In genomic region chr12:71014845-71015362, GRCm38 (mm10) we compare ENCODE assay signal across 7 mouse cellular contexts. TPM values are rescaled to one million over a fixed set of nuclear protein-coding genes. Genes with fewer than 3 reads are reported as not detected.
A peak's percentile ranks its signal among the peaks of the same experiment; 100 is the strongest.
DNase-seq lines count a peak whose midpoint lies in the region; ATAC-seq lines count a peak whose summit lies in the region.

No protein-coding gene starts in this region.

- peak overlapping the region; percentile 98 for H3K27ac ChIP-seq in embryonic facial prominence, embryonic 14.5 days (replicated peaks; ENCODE audit: low read depth, low read length)
- H3K27ac ChIP-seq in kidney, embryonic 16.5 days (ENCODE audit: low read length), result peak overlapping the region; percentile 99
- H3K27ac ChIP-seq in midbrain, embryonic 12.5 days (replicated peaks), result peak overlapping the region; percentile 98

- no peaks in the 10 kb centered on the region for H3K9me3 ChIP-seq in embryonic facial prominence, embryonic 14.5 days (ENCODE audit: control insufficient read depth, low read length)
- no peaks in the 10 kb centered on the region for H3K9me3 ChIP-seq in kidney, embryonic 16.5 days (ENCODE audit: low read length)
- H3K9me3 ChIP-seq in midbrain, embryonic 12.5 days, result no peaks in the 10 kb centered on the region

- H3K4me3 ChIP-seq in embryonic facial prominence, embryonic 14.5 days (ENCODE audit: low read depth, low read length), result peak overlapping the region; percentile 64
- peak overlapping the region; percentile 93 for H3K4me3 ChIP-seq in kidney, embryonic 16.5 days (ENCODE audit: low read length)
- peak overlapping the region; percentile 98 for H3K4me3 ChIP-seq in midbrain, embryonic 12.5 days

- H3K4me2 ChIP-seq in embryonic facial prominence, embryonic 14.5 days (ENCODE audit: low read depth, low read length), result peak overlapping the region; percentile 85
- peak overlapping the region; percentile 81 for H3K4me2 ChIP-seq in kidney, embryonic 16.5 days (replicated peaks; ENCODE audit: low read depth, low read length)
- H3K4me2 ChIP-seq in midbrain, embryonic 12.5 days (replicated peaks), result peak overlapping the region; percentile 62

- DNase-seq in layer of hippocampus, adult 11-12 months (ENCODE audit: low spot score), result peak; percentile 15
- no peak for DNase-seq in layer of hippocampus, postnatal 10 days (ENCODE audit: low spot score in 2 of 2)
- DNase-seq in MEL-GATA-1-ER (ENCODE audit: extremely low read depth, low read depth), result peak; percentile 30
- peak; percentile 38 for DNase-seq in embryonic facial prominence, embryonic 14.5 days (ENCODE audit: low spot score)
- DNase-seq in spleen, adult 12 weeks (ENCODE audit: low spot score), result no peak

- no peak; the same call in 1 of the 2 replicates for ATAC-seq in embryonic facial prominence, embryonic 14.5 days (ENCODE audit: low read depth)
- ATAC-seq in kidney, embryonic 16.5 days (ENCODE audit: low FRiP score, low TSS enrichment), result peak; percentile 67; the same call in 1 of the 2 replicates
- no peak for ATAC-seq in midbrain, embryonic 12.5 days (ENCODE audit: low FRiP score, low read depth)

- H3K9ac ChIP-seq in embryonic facial prominence, embryonic 14.5 days (ENCODE audit: low read depth, low read length), result peak overlapping the region; percentile 83
- H3K9ac ChIP-seq in kidney, embryonic 16.5 days (replicated peaks; ENCODE audit: low read length), result peak overlapping the region; percentile 92
- peak overlapping the region; percentile 83 for H3K9ac ChIP-seq in midbrain, embryonic 12.5 days (replicated peaks)

- under 1% methylated on average over 21 of the region's 32 CpGs for WGBS in embryonic facial prominence, embryonic 14.5 days
- under 1% methylated on average over 28 of the region's 32 CpGs for WGBS in kidney, embryonic 16.5 days
- WGBS in midbrain, embryonic 12.5 days, result 2% methylated on average over 25 of the region's 32 CpGs

- H3K27me3 ChIP-seq in embryonic facial prominence, embryonic 14.5 days (replicated peaks; ENCODE audit: control insufficient read depth, insufficient read depth, low read length), result no peaks in the 10 kb centered on the region
- H3K27me3 ChIP-seq in kidney, embryonic 16.5 days (ENCODE audit: insufficient read depth, low read length), result no peaks in the 10 kb centered on the region
- H3K27me3 ChIP-seq in midbrain, embryonic 12.5 days, result no peaks in the 10 kb centered on the region

- H3K4me1 ChIP-seq in embryonic facial prominence, embryonic 14.5 days (ENCODE audit: control insufficient read depth, insufficient read depth, low read length), result peaks cover 16% of the 10 kb centered on the region
- peaks cover 29% of the 10 kb centered on the region for H3K4me1 ChIP-seq in kidney, embryonic 16.5 days (ENCODE audit: insufficient read depth, low read length)
- H3K4me1 ChIP-seq in midbrain, embryonic 12.5 days, result peaks cover 26% of the 10 kb centered on the region

- peaks cover 35% of the 10 kb centered on the region for H3K36me3 ChIP-seq in embryonic facial prominence, embryonic 14.5 days (ENCODE audit: control insufficient read depth, insufficient read depth, low read length)
- peaks cover 15% of the 10 kb centered on the region for H3K36me3 ChIP-seq in kidney, embryonic 16.5 days (ENCODE audit: insufficient read depth, low read length)
- peaks cover 19% of the 10 kb centered on the region for H3K36me3 ChIP-seq in midbrain, embryonic 12.5 days

RNA-seq across cellular contexts. Expression of gene Arid4a, which starts 0.9 kb away (rescaled TPM):
- 10 to 100 TPM; 38.4 to 39.2 TPM for total RNA-seq in layer of hippocampus, postnatal 10 days (2021)
- polyA plus RNA-seq in embryonic facial prominence, embryonic 14.5 days (2014; fragmentation: Nextera tagmentation; extraction: Ambion mirVana), result 28.6 and 32.5 TPM in 2 replicates
- 34.6 and 38.6 TPM in 2 replicates for polyA plus RNA-seq in kidney, embryonic 16.5 days (2015; fragmentation: Nextera tagmentation; extraction: Ambion mirVana)
- 35.8 and 37.1 TPM in 2 replicates for polyA plus RNA-seq in midbrain, embryonic 12.5 days (2016; fragmentation: Nextera tagmentation; extraction: Ambion mirVana)

RNA-seq across cellular contexts. Expression of gene Psma3, which starts 40.5 kb away (rescaled TPM):
- total RNA-seq in layer of hippocampus, postnatal 10 days (2021), result 100 to 1,000 TPM; 218 to 287 TPM
- polyA plus RNA-seq in embryonic facial prominence, embryonic 14.5 days (2014; fragmentation: Nextera tagmentation; extraction: Ambion mirVana), result 589 and 594 TPM in 2 replicates
- polyA plus RNA-seq in kidney, embryonic 16.5 days (2015; fragmentation: Nextera tagmentation; extraction: Ambion mirVana), result 552 and 638 TPM in 2 replicates
- 533 and 555 TPM in 2 replicates for polyA plus RNA-seq in midbrain, embryonic 12.5 days (2016; fragmentation: Nextera tagmentation; extraction: Ambion mirVana)

Comparison
In these comparisons a context has a peak if more than half of its experiments do, and no peak if none do; other contexts are left out.
1. DNase-seq: peak in layer of hippocampus, adult 11-12 months (single experiment), MEL-GATA-1-ER (single experiment) and embryonic facial prominence, embryonic 14.5 days (single experiment); none in layer of hippocampus, postnatal 10 days (0 of 2) and spleen, adult 12 weeks (single experiment).
2. Peak in every context shown above with its lines, with median percentiles within 50 percentile points of each other: H3K27ac ChIP-seq, H3K4me2 ChIP-seq, H3K4me3 ChIP-seq and H3K9ac ChIP-seq.